Mouse (Mus musculus): ENCODE measurements around the gene Mob3a. TPM values are rescaled to one million over a fixed set of nuclear protein-coding genes. Genes with fewer than 3 reads are reported as not detected.
A peak's percentile ranks its signal among the peaks of the same experiment; 100 is the strongest.

Mob3a gene
- total RNA-seq, 1 experiment: 29.2 TPM

DNA sequence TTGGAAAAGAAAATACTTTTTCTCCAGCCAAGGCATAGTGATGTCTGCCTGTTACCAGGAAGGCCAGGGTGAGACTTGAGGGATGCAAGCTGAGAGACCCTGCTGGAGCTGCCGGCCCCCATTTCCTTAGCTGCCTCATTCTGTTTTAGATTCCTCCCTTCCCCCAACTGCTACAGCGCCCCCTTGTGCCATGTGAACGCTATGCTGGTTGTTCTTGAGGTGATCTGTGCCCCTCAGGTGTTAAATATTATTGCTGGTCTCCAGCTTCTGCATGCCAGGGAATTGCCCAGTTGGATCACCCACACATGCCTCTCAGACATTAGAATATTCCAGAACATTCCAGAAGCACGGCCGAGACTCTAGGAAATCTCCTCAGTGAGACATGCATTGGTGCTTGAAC, 40.6 kb downstream of the Mob3a start:
- TF ChIP-seq ZNF384 (IDR thresholded peaks at IDR 0.05; ENCODE audit: low read depth, low read length) (no peak), CHD2 (IDR thresholded peaks at IDR 0.05; ENCODE audit: low read depth, low read length) (peak; percentile 78)
- Histone ChIP-seq H3K4me3 (ENCODE audit: insufficient read depth in 1 of 2, low read depth in 1 of 2, low read length in 2 of 2, poor library complexity in 1 of 2, severe bottlenecking in 1 of 2) (no peak overlapping the region), H3K9me3 (ENCODE audit: control insufficient read depth, insufficient read depth, low read depth, low read length) (no peaks in the 10 kb centered on the region), H3K27ac (ENCODE audit: insufficient read depth, low read depth, low read length, poor library complexity, severe bottlenecking) (no peak overlapping the region), H3K9ac (ENCODE audit: insufficient read depth, low read depth, low read length, poor library complexity, severe bottlenecking) (no peak overlapping the region), H3K36me3 (ENCODE audit: control insufficient read depth, insufficient read depth, low read length, poor library complexity, severe bottlenecking) (no peaks in the 10 kb centered on the region; the same call in 1 of the 2 replicates), H3K4me1 (ENCODE audit: control insufficient read depth in 2 of 2, insufficient read depth in 2 of 2, low read length in 2 of 2, poor library complexity in 1 of 2) (peaks cover 2 to 31% of the 10 kb centered on the region in 2 experiments)
- DNase-seq (ENCODE audit: low read depth, low spot score): peak; percentile 83
- in situ Hi-C loops (cut with MboI; ENCODE audit: low sequenced_read_pairs in 2 of 2, unreplicated experiment in 2 of 2): no loop called here

DNA sequence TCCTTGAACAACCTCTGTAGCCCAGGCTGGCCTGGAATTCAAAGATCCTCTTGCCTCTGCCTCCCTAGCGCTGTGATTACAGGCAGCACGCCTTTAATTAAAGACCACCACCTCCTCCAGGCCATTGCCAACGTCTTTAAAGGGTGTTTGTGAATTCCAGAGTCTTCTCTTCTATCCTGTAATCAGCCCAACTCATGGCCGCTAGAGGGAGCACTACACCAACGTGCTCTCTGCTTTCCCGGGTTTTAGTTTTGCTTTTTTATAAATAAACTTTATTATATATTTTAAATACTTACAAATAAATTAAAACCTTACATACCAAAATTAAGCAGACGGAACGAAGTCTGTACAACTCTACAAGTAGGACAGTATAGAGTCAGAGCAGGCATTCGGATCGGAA, 42.6 kb downstream of the Mob3a start:
- Histone ChIP-seq H3K4me3 (ENCODE audit: insufficient read depth in 1 of 2, low read depth in 1 of 2, low read length in 2 of 2, poor library complexity in 1 of 2, severe bottlenecking in 1 of 2) (0 out of 4 replicates have a peak overlapping the region, but pooled peaks of 1 of the 2 experiments have one; percentile 2), H3K9ac (ENCODE audit: insufficient read depth, low read depth, low read length, poor library complexity, severe bottlenecking) (peak overlapping the region; percentile 50; the same call in 1 of the 2 replicates), H3K4me1 (ENCODE audit: control insufficient read depth in 2 of 2, insufficient read depth in 2 of 2, low read length in 2 of 2, poor library complexity in 1 of 2) (peaks cover 2 to 30% of the 10 kb centered on the region in 2 experiments), H3K27ac (ENCODE audit: insufficient read depth, low read depth, low read length, poor library complexity, severe bottlenecking) (peak overlapping the region; percentile 54), H3K9me3 (ENCODE audit: control insufficient read depth, insufficient read depth, low read depth, low read length) (no peaks in the 10 kb centered on the region), H3K36me3 (ENCODE audit: control insufficient read depth, insufficient read depth, low read length, poor library complexity, severe bottlenecking) (no peaks in the 10 kb centered on the region)
- DNase-seq (ENCODE audit: low read depth, low spot score): peak; percentile 60
- TF ChIP-seq CHD2 (IDR thresholded peaks at IDR 0.05; ENCODE audit: low read depth, low read length): no peak
- TF ChIP-seq MAFK (IDR thresholded peaks at IDR 0.05; ENCODE audit: insufficient read depth, low read depth, low read length): no peak
- TF ChIP-seq HCFC1 (IDR thresholded peaks at IDR 0.05; ENCODE audit: borderline replicate concordance, insufficient read depth, low read length): no peak
- no peak for TF ChIP-seq ZC3H11A (IDR thresholded peaks at IDR 0.05; ENCODE audit: borderline replicate concordance, low read depth, low read length)
- no peak for TF ChIP-seq ZNF384 (IDR thresholded peaks at IDR 0.05; ENCODE audit: low read depth, low read length)
- in situ Hi-C loops (cut with MboI; ENCODE audit: low sequenced_read_pairs in 2 of 2, unreplicated experiment in 2 of 2): no loop called here

DNA sequence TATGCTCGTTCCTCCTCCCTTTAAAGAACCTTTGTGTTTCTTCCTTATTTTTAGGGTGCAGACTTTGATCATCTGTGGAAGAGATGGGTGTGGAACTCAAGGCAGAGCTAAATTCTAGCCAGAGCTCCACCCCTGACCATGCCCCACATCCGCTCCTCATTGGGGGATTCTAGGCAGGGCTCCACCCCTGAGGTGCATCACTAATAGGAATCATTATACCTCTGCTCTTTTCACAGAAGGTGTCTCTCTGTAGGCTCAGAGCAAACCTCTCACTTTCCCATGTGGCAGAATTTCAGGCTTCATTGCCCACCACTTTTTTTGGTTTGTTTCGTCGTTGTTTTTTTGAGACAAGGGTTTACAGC, 43.0 kb downstream of the Mob3a start:
- DNase-seq (ENCODE audit: low read depth, low spot score): no peak
- in situ Hi-C loops (cut with MboI; ENCODE audit: low sequenced_read_pairs in 2 of 2, unreplicated experiment in 2 of 2): no loop called here
- Histone ChIP-seq H3K27ac (ENCODE audit: insufficient read depth, low read depth, low read length, poor library complexity, severe bottlenecking) (peak overlapping the region; percentile 54), H3K9ac (ENCODE audit: insufficient read depth, low read depth, low read length, poor library complexity, severe bottlenecking) (peak overlapping the region; percentile 50; the same call in 1 of the 2 replicates), H3K4me1 (ENCODE audit: control insufficient read depth in 2 of 2, insufficient read depth in 2 of 2, low read length in 2 of 2, poor library complexity in 1 of 2) (peaks cover 2 to 29% of the 10 kb centered on the region in 2 experiments), H3K9me3 (ENCODE audit: control insufficient read depth, insufficient read depth, low read depth, low read length) (no peaks in the 10 kb centered on the region), H3K36me3 (ENCODE audit: control insufficient read depth, insufficient read depth, low read length, poor library complexity, severe bottlenecking) (no peaks in the 10 kb centered on the region), H3K4me3 (ENCODE audit: insufficient read depth in 1 of 2, low read depth in 1 of 2, low read length in 2 of 2, poor library complexity in 1 of 2, severe bottlenecking in 1 of 2) (0 out of 4 replicates have a peak overlapping the region, but pooled peaks of 1 of the 2 experiments have one; percentile 2)
- TF ChIP-seq HCFC1 (IDR thresholded peaks at IDR 0.05; ENCODE audit: borderline replicate concordance, insufficient read depth, low read length) (no peak), ZNF384 (IDR thresholded peaks at IDR 0.05; ENCODE audit: low read depth, low read length) (no peak), MAFK (IDR thresholded peaks at IDR 0.05; ENCODE audit: insufficient read depth, low read depth, low read length) (no peak), ZC3H11A (IDR thresholded peaks at IDR 0.05; ENCODE audit: borderline replicate concordance, low read depth, low read length) (no peak), CHD2 (IDR thresholded peaks at IDR 0.05; ENCODE audit: low read depth, low read length) (no peak)

DNA sequence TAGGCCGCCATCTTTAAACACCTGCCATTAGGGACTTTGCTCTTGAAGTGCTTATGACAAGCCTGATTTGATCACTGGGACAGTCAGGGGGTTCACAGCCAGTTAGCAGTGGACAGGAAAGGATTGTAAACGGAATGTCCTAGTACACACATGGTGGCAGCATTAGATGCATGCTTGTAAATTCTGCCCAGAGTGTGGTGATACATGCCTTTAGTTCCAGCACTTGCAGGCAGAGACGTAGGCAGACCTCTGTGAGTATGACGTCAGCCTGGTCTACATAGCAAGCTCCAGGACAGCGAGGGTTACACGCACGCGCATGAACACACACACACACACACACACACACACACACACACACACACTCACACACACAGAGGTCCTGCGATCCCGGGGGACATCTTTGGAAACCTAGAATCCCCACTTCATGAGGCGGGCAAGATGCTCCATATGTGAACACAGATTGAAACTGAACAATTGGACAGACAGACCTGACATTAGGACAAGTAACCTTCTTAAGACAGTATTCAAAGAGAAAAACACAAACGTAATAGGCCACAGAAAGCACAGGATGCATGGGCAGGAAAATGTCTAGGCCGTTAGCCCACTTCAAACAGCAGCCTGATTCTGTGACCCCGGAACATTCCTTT, 43.5 kb downstream of the Mob3a start:
- TF ChIP-seq HCFC1 (IDR thresholded peaks at IDR 0.05; ENCODE audit: borderline replicate concordance, insufficient read depth, low read length) (no peak), ZNF384 (IDR thresholded peaks at IDR 0.05; ENCODE audit: low read depth, low read length) (no peak), MAFK (IDR thresholded peaks at IDR 0.05; ENCODE audit: insufficient read depth, low read depth, low read length) (no peak), CHD2 (IDR thresholded peaks at IDR 0.05; ENCODE audit: low read depth, low read length) (no peak), ZC3H11A (IDR thresholded peaks at IDR 0.05; ENCODE audit: borderline replicate concordance, low read depth, low read length) (no peak)
- DNase-seq (ENCODE audit: low read depth, low spot score): no peak
- Histone ChIP-seq H3K27ac (ENCODE audit: insufficient read depth, low read depth, low read length, poor library complexity, severe bottlenecking) (no peak overlapping the region), H3K36me3 (ENCODE audit: control insufficient read depth, insufficient read depth, low read length, poor library complexity, severe bottlenecking) (no peaks in the 10 kb centered on the region; the same call in 1 of the 2 replicates), H3K4me1 (ENCODE audit: control insufficient read depth in 2 of 2, insufficient read depth in 2 of 2, low read length in 2 of 2, poor library complexity in 1 of 2) (peaks cover 2 to 24% of the 10 kb centered on the region in 2 experiments), H3K4me3 (ENCODE audit: insufficient read depth in 1 of 2, low read depth in 1 of 2, low read length in 2 of 2, poor library complexity in 1 of 2, severe bottlenecking in 1 of 2) (no peak overlapping the region), H3K9me3 (ENCODE audit: control insufficient read depth, insufficient read depth, low read depth, low read length) (no peaks in the 10 kb centered on the region), H3K9ac (ENCODE audit: insufficient read depth, low read depth, low read length, poor library complexity, severe bottlenecking) (no peak overlapping the region)
- in situ Hi-C loops (cut with MboI; ENCODE audit: low sequenced_read_pairs in 2 of 2, unreplicated experiment in 2 of 2): no loop called here

All from ES-E14 (cell line).